Mouse (Mus musculus) testis, adult 2 months (tissue): ENCODE results near the gene Plcd3.

Source experiments
- CTCF ChIP-seq: fragments of 200-500 bp; IDR thresholded peaks from 2 replicates; pipeline ENCODE4 v1.5.1; 2012; ENCODE audit warnings: low read depth, mild to moderate bottlenecking, inconsistent platforms, low read length, moderate library complexity; ENCODE audit not compliant: control insufficient read depth, insufficient read depth, insufficient replicate concordance
- POLR2A ChIP-seq: fragments of 200-500 bp; IDR thresholded peaks from 2 replicates; pipeline ENCODE4 v1.6.1; 2012; ENCODE audit warnings: low read depth, mild to moderate bottlenecking, inconsistent platforms, low read length, moderate library complexity; ENCODE audit not compliant: control insufficient read depth

DNA sequence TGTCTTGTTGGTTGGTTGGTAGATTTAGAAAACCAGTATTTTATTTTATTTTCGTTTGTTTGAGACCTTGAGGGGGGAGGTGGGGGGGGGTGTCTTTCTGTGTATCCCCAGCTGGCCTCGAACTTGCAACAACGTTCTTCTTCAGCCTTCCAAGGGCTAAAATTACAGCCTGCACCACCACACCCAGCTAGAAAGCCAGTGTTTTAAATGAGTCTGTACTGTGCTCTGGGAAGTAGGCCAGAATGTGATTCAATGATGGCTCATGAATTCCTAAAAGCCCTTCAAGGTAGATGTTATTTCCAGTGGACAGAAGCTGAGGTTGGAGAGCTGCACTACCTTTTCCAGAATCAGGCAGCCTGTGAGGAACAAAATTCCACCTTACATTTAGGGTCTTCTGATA is 32.8 kb upstream of the Plcd3 start:
- TF ChIP-seq CTCF = no peak
- TF ChIP-seq POLR2A = no peak
